ENCODE assay signal across 26 mouse cellular contexts in genomic region chr8:13427351-13427750, GRCm38 (mm10). TPM values are rescaled to one million over a fixed set of nuclear protein-coding genes. Genes with fewer than 3 reads are reported as not detected.
A peak's percentile ranks its signal among the peaks of the same experiment; 100 is the strongest.
DNase-seq lines count a peak whose midpoint lies in the region; ATAC-seq and TF ChIP-seq lines count a peak whose summit lies in the region.
"Had no signal": no experiment of that assay in that cellular context is flagged by ENCODE, and none has a peak within 500 bp of the region (broad histone marks: within the 10 kb centered on the region; RNA-seq: fewer than 3 reads in every experiment).

No protein-coding gene starts in this region.

- no peaks in the 10 kb centered on the region for H3K9me3 ChIP-seq in heart, embryonic 11.5 days (replicated peaks; ENCODE audit: control insufficient read depth, low read length)
- H3K9me3 ChIP-seq in lung, embryonic 14.5 days (ENCODE audit: low read depth, low read length): no peaks in the 10 kb centered on the region
- H3K9me3 ChIP-seq in hindbrain, embryonic 12.5 days (replicated peaks): no peaks in the 10 kb centered on the region
- H3K9me3 ChIP-seq: embryonic facial prominence, embryonic 15.5 days; forebrain, embryonic 10.5 days; limb, embryonic 15.5 days; liver, embryonic 15.5 days; neural tube, embryonic 13.5 days had no signal

- no peak for TF ChIP-seq POLR2A in lung, adult 2 months (IDR thresholded peaks at IDR 0.05; ENCODE audit: borderline replicate concordance, extremely low read depth, low read depth, low read length)

- 66% methylated on average over 6 of the region's 6 CpGs for WGBS in heart, embryonic 11.5 days (ENCODE audit: insufficient replicate concordance)
- WGBS in lung, embryonic 14.5 days: 57% methylated on average over 6 of the region's 6 CpGs
- WGBS in lung, adult 2 months: 37% methylated on average over 6 of the region's 6 CpGs
- WGBS in hindbrain, embryonic 12.5 days: 87% methylated on average over 6 of the region's 6 CpGs

- no peak overlapping the region for H3K27ac ChIP-seq in heart, embryonic 11.5 days (ENCODE audit: low read depth, low read length)
- no peak overlapping the region for H3K27ac ChIP-seq in lung, embryonic 14.5 days (ENCODE audit: low read depth)
- no peak overlapping the region for H3K27ac ChIP-seq in hindbrain, embryonic 12.5 days
- H3K27ac ChIP-seq: embryonic facial prominence, embryonic 15.5 days; forebrain, embryonic 10.5 days; limb, embryonic 15.5 days; liver, embryonic 15.5 days; neural tube, embryonic 13.5 days had no signal

- no peak overlapping the region for H3K4me3 ChIP-seq in heart, embryonic 11.5 days (ENCODE audit: low read depth, low read length)
- no peak overlapping the region for H3K4me3 ChIP-seq in lung, embryonic 14.5 days (ENCODE audit: low read depth, low read length)
- H3K4me3 ChIP-seq in lung, adult 2 months (replicated peaks; ENCODE audit: extremely low read depth, low read depth, low read length): no peak overlapping the region
- H3K4me3 ChIP-seq in hindbrain, embryonic 12.5 days: no peak overlapping the region
- H3K4me3 ChIP-seq: embryonic facial prominence, embryonic 15.5 days; forebrain, embryonic 10.5 days; limb, embryonic 15.5 days; liver, embryonic 15.5 days; megakaryocyte, embryonic 14.5 days; neural tube, embryonic 13.5 days had no signal

- no peaks in the 10 kb centered on the region for H3K27me3 ChIP-seq in heart, embryonic 11.5 days (ENCODE audit: control insufficient read depth, insufficient read depth, low read length)
- no peaks in the 10 kb centered on the region for H3K27me3 ChIP-seq in lung, embryonic 14.5 days (ENCODE audit: insufficient read depth, low read length)
- no peaks in the 10 kb centered on the region for H3K27me3 ChIP-seq in hindbrain, embryonic 12.5 days
- H3K27me3 ChIP-seq: embryonic facial prominence, embryonic 15.5 days; limb, embryonic 15.5 days; neural tube, embryonic 13.5 days had no signal

- ATAC-seq in heart, embryonic 11.5 days (replicated peaks; ENCODE audit: insufficient number of reproducible peaks, low FRiP score, low TSS enrichment): no peak
- ATAC-seq in lung, embryonic 14.5 days (ENCODE audit: insufficient read depth): no peak
- no peak for ATAC-seq in hindbrain, embryonic 12.5 days (ENCODE audit: low FRiP score)
- ATAC-seq: forebrain, postnatal 0 days had no signal

- no peak overlapping the region for H3K4me2 ChIP-seq in heart, embryonic 11.5 days
- H3K4me2 ChIP-seq in lung, embryonic 14.5 days: no peak overlapping the region
- H3K4me2 ChIP-seq in hindbrain, embryonic 12.5 days (replicated peaks): no peak overlapping the region
- H3K4me2 ChIP-seq: embryonic facial prominence, embryonic 15.5 days; limb, embryonic 15.5 days; liver, embryonic 15.5 days; neural tube, embryonic 13.5 days had no signal

- H3K9ac ChIP-seq in heart, embryonic 11.5 days (ENCODE audit: low read depth, low read length): no peak overlapping the region
- no peak overlapping the region for H3K9ac ChIP-seq in lung, embryonic 14.5 days
- no peak overlapping the region for H3K9ac ChIP-seq in hindbrain, embryonic 12.5 days
- H3K9ac ChIP-seq: embryonic facial prominence, embryonic 15.5 days; forebrain, postnatal 0 days; limb, embryonic 15.5 days; liver, embryonic 15.5 days; neural tube, embryonic 13.5 days had no signal

- TF ChIP-seq CTCF in lung, embryonic 14.5 days (IDR thresholded peaks at IDR 0.05; ENCODE audit: low read depth): no peak
- TF ChIP-seq CTCF in lung, adult 2 months (IDR thresholded peaks at IDR 0.05; ENCODE audit: insufficient read depth, low read length): no peak

- no peaks in the 10 kb centered on the region for H3K4me1 ChIP-seq in heart, embryonic 11.5 days (ENCODE audit: control insufficient read depth, insufficient read depth, low read length)
- H3K4me1 ChIP-seq in lung, embryonic 14.5 days (ENCODE audit: insufficient read depth): no peaks in the 10 kb centered on the region
- peaks cover 2% of the 10 kb centered on the region; the same call in 1 of the 2 replicates for H3K4me1 ChIP-seq in lung, adult 2 months (ENCODE audit: control insufficient read depth, insufficient read depth, low read length)
- H3K4me1 ChIP-seq in hindbrain, embryonic 12.5 days: no peaks in the 10 kb centered on the region
- H3K4me1 ChIP-seq: forebrain, embryonic 10.5 days; liver, embryonic 15.5 days; megakaryocyte, embryonic 14.5 days; neural tube, embryonic 13.5 days had no signal

- DNase-seq in heart, adult 8-10 months (ENCODE audit: low spot score): peak; percentile 59
- peak; percentile 35 for DNase-seq in lung, embryonic 14.5 days
- DNase-seq in lung, adult 2 months: no peak
- peak; percentile 81 for DNase-seq in MN1 (ENCODE audit: low spot score)
- peak; percentile 21 for DNase-seq in kidney, adult 9 months
- DNase-seq in embryo, embryonic 10 days (ENCODE audit: low spot score): no peak
- DNase-seq: adrenal gland, postnatal 36 days; B cell, adult 2 months; cerebellum, adult 18-20 months; cerebellum, postnatal 25 days; forebrain, postnatal 0 days; midbrain, embryonic 14.5 days; right cerebral cortex, adult 18-20 months had no signal

- no peaks in the 10 kb centered on the region for H3K36me3 ChIP-seq in heart, embryonic 11.5 days (ENCODE audit: control insufficient read depth, insufficient read depth, low read length)
- no peaks in the 10 kb centered on the region for H3K36me3 ChIP-seq in lung, embryonic 14.5 days (ENCODE audit: insufficient read depth)
- no peaks in the 10 kb centered on the region for H3K36me3 ChIP-seq in hindbrain, embryonic 12.5 days
- H3K36me3 ChIP-seq: embryonic facial prominence, embryonic 15.5 days; forebrain, embryonic 10.5 days; limb, embryonic 15.5 days; liver, embryonic 15.5 days; neural tube, embryonic 13.5 days had no signal

RNA-seq across cellular contexts. Expression of gene Tmem255b, which starts 7.6 kb away (rescaled TPM):
- 1 to 10 TPM; 3.7 to 7.5 (median 5.7) TPM for total RNA-seq in heart, adult 8-10 months (2022)
- polyA plus RNA-seq in heart, embryonic 11.5 days (2014; fragmentation: Nextera tagmentation; extraction: Ambion mirVana): 0.25 and 0.33 TPM in 2 replicates
- polyA plus RNA-seq in lung, embryonic 14.5 days (2014; fragmentation: Nextera tagmentation; extraction: Ambion mirVana): 0.59 and 0.95 TPM in 2 replicates
- 5.5 and 7.3 TPM in 2 replicates for polyA plus RNA-seq in lung, adult 2 months (2012; rRNA removed)
- polyA plus RNA-seq in hindbrain, embryonic 12.5 days (2016; fragmentation: Nextera tagmentation; extraction: Ambion mirVana): 0.52 TPM in 2 replicates
- total RNA-seq: hematopoietic stem cell, adult 5-6 weeks had no signal
- polyA plus RNA-seq: liver, embryonic 15.5 days had no signal

RNA-seq across cellular contexts. Expression of gene Grk1, which starts 22.5 kb away (rescaled TPM):
- not detected for total RNA-seq in heart, adult 8-10 months (2022)
- 0.04 and 0.06 TPM in 2 replicates for polyA plus RNA-seq in heart, embryonic 11.5 days (2014; fragmentation: Nextera tagmentation; extraction: Ambion mirVana)
- not detected in 2 replicates for polyA plus RNA-seq in lung, embryonic 14.5 days (2014; fragmentation: Nextera tagmentation; extraction: Ambion mirVana)
- polyA plus RNA-seq in lung, adult 2 months (2012; rRNA removed): not detected in 2 replicates
- 0.03 TPM in 1 of 2 replicates, not detected in the other for polyA plus RNA-seq in hindbrain, embryonic 12.5 days (2016; fragmentation: Nextera tagmentation; extraction: Ambion mirVana)
- total RNA-seq: adrenal gland, postnatal 36 days; hematopoietic stem cell, adult 5-6 weeks; layer of hippocampus, postnatal 25 days; left cerebral cortex, postnatal 36 days had no signal
- polyA plus RNA-seq: gonadal fat pad, adult 2 months; large intestine, adult 2 months; limb, embryonic 15.5 days; liver, embryonic 15.5 days; midbrain, embryonic 14.5 days; neural tube, embryonic 13.5 days had no signal

RNA-seq across cellular contexts. Expression of gene Atp4b, which starts 30.7 kb away (rescaled TPM):
- not detected for total RNA-seq in heart, adult 8-10 months (2022)
- 0.21 TPM in 1 of 2 replicates, not detected in the other for polyA plus RNA-seq in heart, embryonic 11.5 days (2014; fragmentation: Nextera tagmentation; extraction: Ambion mirVana)
- not detected in 2 replicates for polyA plus RNA-seq in lung, embryonic 14.5 days (2014; fragmentation: Nextera tagmentation; extraction: Ambion mirVana)
- polyA plus RNA-seq in lung, adult 2 months (2012; rRNA removed): 0.49 TPM in 1 of 2 replicates, not detected in the other
- polyA plus RNA-seq in hindbrain, embryonic 12.5 days (2016; fragmentation: Nextera tagmentation; extraction: Ambion mirVana): not detected in 2 replicates
- total RNA-seq: forebrain, postnatal 0 days; hematopoietic stem cell, adult 5-6 weeks; layer of hippocampus, postnatal 25 days; left cerebral cortex, postnatal 36 days had no signal
- polyA plus RNA-seq: embryonic facial prominence, embryonic 15.5 days; forebrain, postnatal 0 days; limb, embryonic 15.5 days; liver, embryonic 15.5 days; midbrain, embryonic 14.5 days; neural tube, embryonic 13.5 days had no signal

Comparison
In these comparisons a context has a peak if more than half of its experiments do, and no peak if none do; other contexts are left out.
1. DNase-seq: peak in heart, adult 8-10 months (single experiment), lung, embryonic 14.5 days (single experiment), MN1 (single experiment) and kidney, adult 9 months (single experiment); none in lung, adult 2 months (single experiment) and embryo, embryonic 10 days (single experiment).